Mouse (Mus musculus): ENCODE data around the gene Osbpl9. TPM values are rescaled to one million over a fixed set of nuclear protein-coding genes. Genes with fewer than 3 reads are reported as not detected.

The Osbpl9 gene
- polyA plus RNA-seq, 1 experiment from 2014 or later: 59.6 TPM

GRCm38 (mm10) chr4:109106594-109106993 lies 95.5 kb downstream of the Osbpl9 start:
- Histone ChIP-seq H3K4me1 (no peaks in the 10 kb centered on the region), H3K4me3 (no peak overlapping the region), H3K36me3 (replicated peaks) (peaks cover under 1% of the 10 kb centered on the region), H3K27ac (no peak overlapping the region), H3K9me3 (no peaks in the 10 kb centered on the region), H3K27me3 (ENCODE audit: poor library complexity, severe bottlenecking) (no peaks in the 10 kb centered on the region)
- no peak for DNase-seq (ENCODE audit: extremely low spot score, low spot score)

GRCm38 (mm10) chr4:109106034-109106433 lies 96.0 kb downstream of the Osbpl9 start:
- H3K9me3 ChIP-seq: no peaks in the 10 kb centered on the region
- H3K4me3 ChIP-seq: no peak overlapping the region
- WGBS: 87% methylated on average over 3 of the region's 3 CpGs
- H3K4me1 ChIP-seq: no peaks in the 10 kb centered on the region
- H3K27me3 ChIP-seq (ENCODE audit: poor library complexity, severe bottlenecking): no peaks in the 10 kb centered on the region
- DNase-seq (ENCODE audit: extremely low spot score, low spot score): no peak
- no peak overlapping the region for H3K27ac ChIP-seq
- peaks cover 6% of the 10 kb centered on the region for H3K36me3 ChIP-seq (replicated peaks)

- Histone ChIP-seq H3K4me1 (no peaks in the 10 kb centered on the region), H3K36me3 (replicated peaks) (peaks cover 11% of the 10 kb centered on the region), H3K4me3 (no peak overlapping the region), H3K27ac (no peak overlapping the region), H3K9me3 (no peaks in the 10 kb centered on the region), H3K27me3 (ENCODE audit: poor library complexity, severe bottlenecking) (no peaks in the 10 kb centered on the region)
- no peak for DNase-seq (ENCODE audit: extremely low spot score, low spot score)
Observed at GRCm38 (mm10) chr4:109105254-109105653, 96.8 kb downstream of the Osbpl9 start.

GRCm38 (mm10) chr4:109103145-109103883 lies 98.8 kb downstream of the Osbpl9 start:
- Histone ChIP-seq H3K36me3 (replicated peaks) (peaks cover 12% of the 10 kb centered on the region), H3K27ac (no peak overlapping the region), H3K4me3 (no peak overlapping the region), H3K9me3 (no peaks in the 10 kb centered on the region), H3K4me1 (no peaks in the 10 kb centered on the region), H3K27me3 (ENCODE audit: poor library complexity, severe bottlenecking) (no peaks in the 10 kb centered on the region)
- DNase-seq (ENCODE audit: extremely low spot score, low spot score): no peak
- 90% methylated on average over 9 of the region's 9 CpGs for WGBS

- DNase-seq (ENCODE audit: extremely low spot score, low spot score): no peak
- H3K27me3 ChIP-seq (ENCODE audit: poor library complexity, severe bottlenecking): no peaks in the 10 kb centered on the region
- 89% methylated on average over 5 of the region's 5 CpGs for WGBS
- H3K36me3 ChIP-seq (replicated peaks): peaks cover 12% of the 10 kb centered on the region
- no peak overlapping the region for H3K4me3 ChIP-seq
- no peak overlapping the region for H3K27ac ChIP-seq
- H3K4me1 ChIP-seq: no peaks in the 10 kb centered on the region
- H3K9me3 ChIP-seq: no peaks in the 10 kb centered on the region
Observed at GRCm38 (mm10) chr4:109102574-109102973, 99.5 kb downstream of the Osbpl9 start.

GRCm38 (mm10) chr4:109098861-109099260 lies 103.2 kb downstream of the Osbpl9 start:
- Histone ChIP-seq H3K4me3 (no peak overlapping the region), H3K36me3 (replicated peaks) (peaks cover 12% of the 10 kb centered on the region), H3K27ac (no peak overlapping the region), H3K27me3 (ENCODE audit: poor library complexity, severe bottlenecking) (no peaks in the 10 kb centered on the region), H3K4me1 (no peaks in the 10 kb centered on the region), H3K9me3 (no peaks in the 10 kb centered on the region)
- WGBS: 92% methylated on average over 3 of the region's 3 CpGs
- no peak for DNase-seq (ENCODE audit: extremely low spot score, low spot score)

GRCm38 (mm10) chr4:109094269-109094668 lies 107.8 kb downstream of the Osbpl9 start:
- no peaks in the 10 kb centered on the region for H3K36me3 ChIP-seq (replicated peaks)
- no peaks in the 10 kb centered on the region for H3K9me3 ChIP-seq
- H3K4me1 ChIP-seq: no peaks in the 10 kb centered on the region
- H3K4me3 ChIP-seq: no peak overlapping the region
- H3K27ac ChIP-seq: no peak overlapping the region
- DNase-seq (ENCODE audit: extremely low spot score, low spot score): no peak
- H3K27me3 ChIP-seq (ENCODE audit: poor library complexity, severe bottlenecking): no peaks in the 10 kb centered on the region
- WGBS: 85% methylated on average over 2 of the region's 2 CpGs

- H3K4me3 ChIP-seq: no peak overlapping the region
- 93% methylated on average over 5 of the region's 5 CpGs for WGBS
- H3K27me3 ChIP-seq (ENCODE audit: poor library complexity, severe bottlenecking): no peaks in the 10 kb centered on the region
- no peaks in the 10 kb centered on the region for H3K36me3 ChIP-seq (replicated peaks)
- no peak overlapping the region for H3K27ac ChIP-seq
- DNase-seq (ENCODE audit: extremely low spot score, low spot score): no peak
- no peaks in the 10 kb centered on the region for H3K4me1 ChIP-seq
- H3K9me3 ChIP-seq: no peaks in the 10 kb centered on the region
Observed at GRCm38 (mm10) chr4:109092344-109092743, 109.7 kb downstream of the Osbpl9 start.

- no peaks in the 10 kb centered on the region for H3K4me1 ChIP-seq
- H3K4me3 ChIP-seq: no peak overlapping the region
- 91% methylated on average over 8 of the region's 8 CpGs for WGBS
- DNase-seq (ENCODE audit: extremely low spot score, low spot score): no peak
- H3K9me3 ChIP-seq: no peaks in the 10 kb centered on the region
- no peaks in the 10 kb centered on the region for H3K27me3 ChIP-seq (ENCODE audit: poor library complexity, severe bottlenecking)
- H3K36me3 ChIP-seq (replicated peaks): no peaks in the 10 kb centered on the region
- no peak overlapping the region for H3K27ac ChIP-seq
Observed at GRCm38 (mm10) chr4:109091241-109091777, 110.8 kb downstream of the Osbpl9 start.

GRCm38 (mm10) chr4:109089999-109090398 lies 112.1 kb downstream of the Osbpl9 start:
- H3K4me3 ChIP-seq: no peak overlapping the region
- peaks cover 3% of the 10 kb centered on the region for H3K36me3 ChIP-seq (replicated peaks)
- H3K9me3 ChIP-seq: no peaks in the 10 kb centered on the region
- WGBS: 91% methylated on average over 6 of the region's 6 CpGs
- H3K4me1 ChIP-seq: no peaks in the 10 kb centered on the region
- H3K27ac ChIP-seq: no peak overlapping the region
- no peaks in the 10 kb centered on the region for H3K27me3 ChIP-seq (ENCODE audit: poor library complexity, severe bottlenecking)
- no peak for DNase-seq (ENCODE audit: extremely low spot score, low spot score)

GRCm38 (mm10) chr4:109089171-109089570 lies 112.9 kb downstream of the Osbpl9 start:
- Histone ChIP-seq H3K4me1 (peaks cover under 1% of the 10 kb centered on the region; the same call in 1 of the 2 replicates), H3K27ac (no peak overlapping the region), H3K9me3 (no peaks in the 10 kb centered on the region), H3K36me3 (replicated peaks) (peaks cover 3% of the 10 kb centered on the region), H3K4me3 (no peak overlapping the region), H3K27me3 (ENCODE audit: poor library complexity, severe bottlenecking) (no peaks in the 10 kb centered on the region)
- DNase-seq (ENCODE audit: extremely low spot score, low spot score): no peak
- 94% methylated on average over 5 of the region's 5 CpGs for WGBS

- no peaks in the 10 kb centered on the region for H3K27me3 ChIP-seq (ENCODE audit: poor library complexity, severe bottlenecking)
- WGBS: 82% methylated on average over 5 of the region's 5 CpGs
- no peak overlapping the region for H3K27ac ChIP-seq
- no peaks in the 10 kb centered on the region for H3K9me3 ChIP-seq
- no peak overlapping the region for H3K4me3 ChIP-seq
- peaks cover 5% of the 10 kb centered on the region for H3K4me1 ChIP-seq
- H3K36me3 ChIP-seq (replicated peaks): peaks cover 45% of the 10 kb centered on the region
- no peak for DNase-seq (ENCODE audit: extremely low spot score, low spot score)
Observed at GRCm38 (mm10) chr4:109080118-109080517, 122.0 kb downstream of the Osbpl9 start.

GRCm38 (mm10) chr4:109079676-109080075 lies 122.4 kb downstream of the Osbpl9 start:
- no peak overlapping the region for H3K4me3 ChIP-seq
- H3K27me3 ChIP-seq (ENCODE audit: poor library complexity, severe bottlenecking): no peaks in the 10 kb centered on the region
- H3K4me1 ChIP-seq: peaks cover 5% of the 10 kb centered on the region
- no peak overlapping the region for H3K27ac ChIP-seq
- 80% methylated on average over 3 of the region's 3 CpGs for WGBS
- no peaks in the 10 kb centered on the region for H3K9me3 ChIP-seq
- peaks cover 45% of the 10 kb centered on the region for H3K36me3 ChIP-seq (replicated peaks)
- no peak for DNase-seq (ENCODE audit: extremely low spot score, low spot score)

Data from forebrain, embryonic 10.5 days (tissue).